In genomic region chr14:45810630-45811029, GRCm38 (mm10) we compare ENCODE assay signal across 19 mouse cellular contexts.
"Had no signal": no experiment of that assay in that cellular context is flagged by ENCODE, and none has a peak within 500 bp of the region (broad histone marks: within the 10 kb centered on the region; RNA-seq: fewer than 3 reads in every experiment).

No protein-coding gene starts in this region.

- H3K4me3 ChIP-seq: kidney, embryonic 15.5 days; limb, embryonic 12.5 days; limb, embryonic 15.5 days; lung, embryonic 15.5 days; megakaryocyte, embryonic 14.5 days; midbrain, embryonic 10.5 days; midbrain, embryonic 13.5 days; myocyte; neural tube, embryonic 13.5 days; stomach, embryonic 15.5 days had no signal

- H3K9ac ChIP-seq: kidney, embryonic 15.5 days; limb, embryonic 12.5 days; limb, embryonic 15.5 days; liver, embryonic 14.5 days; liver, postnatal 0 days; lung, embryonic 15.5 days; midbrain, embryonic 13.5 days; neural tube, embryonic 13.5 days; stomach, embryonic 15.5 days had no signal

- H3K4me1 ChIP-seq: limb, embryonic 15.5 days; megakaryocyte, embryonic 14.5 days; midbrain, embryonic 13.5 days; neural tube, embryonic 13.5 days; stomach, embryonic 15.5 days had no signal

- H3K27me3 ChIP-seq: kidney, embryonic 15.5 days; limb, embryonic 12.5 days; limb, embryonic 15.5 days; lung, embryonic 15.5 days; megakaryocyte, embryonic 14.5 days; midbrain, embryonic 13.5 days; neural tube, embryonic 13.5 days; stomach, embryonic 15.5 days had no signal

- H3K9me3 ChIP-seq: kidney, embryonic 15.5 days; limb, embryonic 12.5 days; limb, embryonic 15.5 days; lung, embryonic 15.5 days; midbrain, embryonic 10.5 days; midbrain, embryonic 13.5 days; neural tube, embryonic 13.5 days; stomach, embryonic 15.5 days had no signal

- ATAC-seq: liver, postnatal 0 days; midbrain, embryonic 13.5 days; midbrain, embryonic 16.5 days had no signal

- H3K4me2 ChIP-seq: kidney, embryonic 15.5 days; limb, embryonic 12.5 days; limb, embryonic 15.5 days; liver, embryonic 11.5 days; lung, embryonic 15.5 days; midbrain, embryonic 13.5 days; neural tube, embryonic 13.5 days; stomach, embryonic 15.5 days had no signal

- H3K36me3 ChIP-seq: kidney, embryonic 15.5 days; limb, embryonic 12.5 days; limb, embryonic 15.5 days; lung, embryonic 15.5 days; midbrain, embryonic 10.5 days; midbrain, embryonic 13.5 days; neural tube, embryonic 13.5 days; stomach, embryonic 15.5 days had no signal

- H3K27ac ChIP-seq: kidney, embryonic 15.5 days; limb, embryonic 12.5 days; limb, embryonic 15.5 days; liver, embryonic 14.5 days; lung, embryonic 15.5 days; midbrain, embryonic 10.5 days; midbrain, embryonic 13.5 days; neural tube, embryonic 13.5 days; stomach, embryonic 15.5 days had no signal

- DNase-seq: left cerebral cortex, postnatal 4 days; liver, postnatal 0 days; retina, postnatal 1 day; right cerebral cortex, postnatal 25 days; spleen, adult 18-20 months; thymus, postnatal 25 days had no signal
